Mouse (Mus musculus): ENCODE measurements around the gene Amotl2.

The Amotl2 gene

DNA sequence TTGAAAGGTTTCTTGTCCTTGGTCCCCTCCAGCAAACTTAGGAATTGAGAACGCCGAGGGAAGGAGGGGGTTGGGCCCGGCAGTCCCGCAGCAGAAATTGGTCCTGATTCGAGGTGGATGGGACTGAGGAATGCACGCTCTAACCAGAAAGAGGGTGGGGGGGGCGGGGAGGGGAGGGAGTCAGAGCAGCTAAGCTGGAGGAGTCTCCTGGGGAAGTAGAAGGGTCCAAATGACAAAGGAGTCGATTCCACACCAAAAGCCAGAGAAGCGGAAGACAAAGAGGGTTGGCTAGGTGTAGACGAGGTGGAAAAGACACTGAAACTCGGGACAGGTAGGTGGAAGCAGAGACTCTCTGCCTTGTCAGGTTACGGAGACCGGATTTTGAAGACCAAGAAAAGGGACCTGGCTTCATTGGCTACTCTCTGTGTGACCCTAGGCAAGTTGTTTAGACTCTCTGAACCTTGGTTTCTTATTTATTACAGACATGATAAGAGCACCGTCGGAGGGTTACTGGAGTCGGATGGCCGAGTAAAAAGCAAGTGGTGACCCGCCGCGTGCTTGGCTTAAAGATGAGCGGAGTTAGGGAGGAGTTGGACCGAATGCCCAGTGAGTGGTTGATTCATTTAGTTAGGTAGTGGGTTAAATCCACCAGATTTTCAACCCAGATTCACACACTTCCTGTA is at the start of gene Amotl2:
TSS of gene Amotl2 (plus strand) at position 192 of the 683 bp plus-strand sequence.
- no peak for DNase-seq

DNA sequence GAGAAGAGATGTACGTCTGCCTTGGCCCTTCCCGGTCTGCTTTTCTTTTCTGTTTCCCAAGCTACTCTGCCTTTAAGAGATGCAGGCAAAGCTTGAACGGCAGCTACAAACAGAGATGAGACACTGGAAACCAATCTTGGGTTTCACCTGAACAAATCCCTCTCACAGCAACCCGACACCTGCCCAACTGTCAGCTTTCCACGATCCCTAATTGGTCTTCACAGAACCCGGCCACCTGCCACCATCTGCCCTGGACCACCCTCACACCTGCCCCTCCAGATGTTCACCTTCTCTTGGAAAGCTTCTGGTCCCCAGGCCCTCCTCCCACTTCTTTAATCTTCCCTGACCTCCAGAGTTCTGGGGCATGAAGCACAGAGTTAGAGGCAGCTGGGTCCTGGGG is 48.4 kb upstream of the Amotl2 start:
- DNase-seq, result no peak

DNA sequence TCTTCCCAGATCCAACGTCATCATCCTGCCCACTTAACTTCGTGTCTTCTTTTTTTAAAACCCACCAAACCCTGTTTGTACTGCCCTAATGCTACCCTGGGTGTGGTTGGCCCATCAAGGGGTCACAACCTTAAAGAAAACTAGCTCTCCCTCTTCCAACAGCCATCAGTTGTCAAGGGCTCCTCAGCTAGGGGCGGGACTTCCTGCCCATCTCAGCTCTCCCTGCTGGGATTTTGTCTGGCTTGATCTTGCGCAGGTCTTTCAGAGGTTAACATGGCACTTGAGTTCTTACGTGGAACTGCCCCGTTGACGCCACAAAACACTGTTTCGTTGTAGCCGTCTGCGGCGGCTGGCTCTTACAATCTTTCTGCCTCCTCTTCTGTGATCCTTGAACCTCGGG is 47.6 kb upstream of the Amotl2 start:
- DNase-seq, result no peak

DNA sequence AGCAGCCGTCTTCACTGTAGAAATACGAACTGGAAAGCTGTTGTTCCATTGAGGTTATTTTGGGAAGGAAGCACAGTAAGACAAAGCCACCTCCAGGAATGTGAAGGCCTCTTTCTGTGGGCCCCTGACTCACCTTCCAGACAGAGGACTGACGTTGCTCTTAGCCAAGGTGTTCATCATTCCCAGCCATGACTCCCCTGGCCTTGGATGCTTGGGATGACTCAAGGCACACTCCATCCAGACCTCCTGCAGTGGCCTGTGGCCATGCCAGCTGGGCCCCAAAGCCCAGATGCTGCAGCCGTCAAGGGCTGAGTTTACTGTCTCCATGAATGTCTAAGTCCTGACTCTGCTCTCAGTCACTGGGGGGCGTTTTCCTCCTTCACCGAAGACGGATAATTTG is 43.1 kb upstream of the Amotl2 start:
- no peak for DNase-seq

DNA sequence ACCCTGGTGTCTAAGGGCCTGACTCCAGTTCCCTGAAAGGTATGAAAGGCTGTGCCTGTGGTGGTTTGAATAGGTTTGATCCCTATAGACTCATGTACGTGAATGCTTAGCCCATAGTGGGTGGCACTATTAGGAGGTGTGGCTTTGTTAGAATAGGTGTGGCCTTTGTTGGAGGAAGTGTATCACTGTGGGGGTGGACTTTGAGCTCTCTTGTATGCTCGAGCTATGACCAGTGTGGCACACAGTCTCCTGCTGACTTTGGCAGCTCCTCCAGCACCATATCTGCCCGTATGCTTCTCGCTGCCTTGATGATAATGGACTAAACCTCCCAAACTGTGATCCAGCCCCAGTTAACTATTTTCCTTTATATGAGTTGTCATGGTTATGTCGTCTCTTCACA is 40.5 kb upstream of the Amotl2 start:
- DNase-seq, result no peak

DNA sequence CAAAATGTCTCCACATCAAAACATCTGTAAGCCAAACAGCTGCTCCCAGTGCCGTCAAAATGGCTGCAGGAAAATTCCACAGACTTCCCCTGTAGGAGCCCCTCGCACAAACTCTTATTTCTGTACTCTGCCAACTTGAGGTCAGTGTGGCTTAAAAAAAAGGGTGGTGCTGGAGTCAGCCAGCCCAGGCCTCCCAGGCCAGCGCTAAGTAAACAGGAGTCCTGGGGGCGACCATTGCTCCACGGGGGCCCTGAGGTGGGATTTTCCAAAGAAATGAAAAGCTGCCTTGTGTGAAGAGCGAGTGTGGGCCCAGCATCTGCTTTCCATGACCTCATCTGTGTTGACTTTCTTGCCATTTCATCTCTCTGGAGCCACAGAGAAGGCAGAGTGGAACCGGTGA is 35.0 kb upstream of the Amotl2 start:
- DNase-seq, result no peak

GRCm38 (mm10) chr9:102687943-102688342 is 28.5 kb upstream of the Amotl2 start:
- peak; percentile 44 for DNase-seq

- DNase-seq, result peak; percentile 21
Measured at GRCm38 (mm10) chr9:102689406-102689939, 27.0 kb upstream of the Amotl2 start.

GRCm38 (mm10) chr9:102689940-102690642 is 26.4 kb upstream of the Amotl2 start:
- DNase-seq, result peak; percentile 42

GRCm38 (mm10) chr9:102690891-102691290 is 25.6 kb upstream of the Amotl2 start:
- no peak for DNase-seq

DNA sequence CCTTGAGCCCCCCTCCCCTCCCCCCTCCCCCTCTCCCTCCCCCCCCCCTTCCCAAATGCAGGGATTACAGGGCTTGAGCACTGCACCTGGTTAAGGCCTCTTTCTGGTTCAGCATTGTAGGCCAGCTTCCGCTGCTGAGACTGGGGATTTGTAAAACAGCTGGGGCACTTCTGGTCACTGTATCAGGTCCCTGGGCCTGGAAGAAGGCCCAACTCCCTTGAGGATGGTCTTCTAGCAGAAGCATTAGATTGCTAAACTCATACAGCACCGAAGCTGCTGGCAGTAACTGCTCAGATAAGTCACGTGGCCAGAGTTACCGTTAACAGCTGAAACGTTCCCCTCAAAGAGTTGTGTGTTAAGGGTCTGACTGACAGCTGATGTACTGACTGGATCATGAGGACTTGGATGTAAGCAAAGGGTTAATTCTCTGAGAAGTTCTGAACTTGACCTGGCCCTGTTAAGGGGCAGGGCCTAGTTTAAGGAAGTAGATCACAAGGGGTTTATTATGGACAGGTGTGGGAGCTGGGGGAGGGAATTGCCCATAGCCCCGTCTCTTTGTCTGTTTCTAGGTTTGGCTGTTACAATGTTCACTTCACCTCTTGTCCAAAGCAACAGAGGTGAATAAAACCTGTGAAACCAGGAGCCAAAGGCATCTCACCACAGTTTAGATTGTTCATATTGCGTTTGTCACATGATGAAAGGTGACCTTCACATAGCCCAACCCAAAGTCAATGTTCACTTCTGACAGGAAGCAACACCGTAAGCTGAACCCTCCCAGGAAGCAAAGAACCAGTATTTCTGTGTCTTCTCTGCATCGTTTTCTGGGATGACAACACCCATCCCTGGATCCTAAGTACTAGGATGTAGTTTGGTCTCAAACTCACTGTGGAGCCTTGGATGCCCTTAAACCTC is 23.7 kb upstream of the Amotl2 start:
- DNase-seq, result peak; percentile 21

DNA sequence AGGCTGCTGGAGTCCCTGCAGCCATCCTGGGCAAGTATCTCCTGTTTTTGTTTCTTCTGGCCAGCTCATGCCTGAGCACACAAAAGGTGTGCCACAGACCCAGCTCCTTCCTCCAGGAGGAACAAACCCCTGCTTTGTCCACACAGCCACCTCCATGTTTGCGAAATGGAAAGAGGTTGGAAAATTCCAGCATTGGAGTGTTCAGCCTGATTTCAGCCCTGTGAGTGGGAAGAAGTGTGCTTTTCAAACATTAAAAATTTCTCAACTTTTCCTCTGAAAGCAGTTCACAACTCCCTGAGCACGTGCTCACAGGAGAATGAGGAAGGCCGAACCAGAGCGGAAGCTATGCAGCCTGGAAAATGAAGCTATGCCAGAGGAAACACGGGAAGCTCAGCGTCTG is 15.4 kb upstream of the Amotl2 start:
- DNase-seq, result peak; percentile 20

DNA sequence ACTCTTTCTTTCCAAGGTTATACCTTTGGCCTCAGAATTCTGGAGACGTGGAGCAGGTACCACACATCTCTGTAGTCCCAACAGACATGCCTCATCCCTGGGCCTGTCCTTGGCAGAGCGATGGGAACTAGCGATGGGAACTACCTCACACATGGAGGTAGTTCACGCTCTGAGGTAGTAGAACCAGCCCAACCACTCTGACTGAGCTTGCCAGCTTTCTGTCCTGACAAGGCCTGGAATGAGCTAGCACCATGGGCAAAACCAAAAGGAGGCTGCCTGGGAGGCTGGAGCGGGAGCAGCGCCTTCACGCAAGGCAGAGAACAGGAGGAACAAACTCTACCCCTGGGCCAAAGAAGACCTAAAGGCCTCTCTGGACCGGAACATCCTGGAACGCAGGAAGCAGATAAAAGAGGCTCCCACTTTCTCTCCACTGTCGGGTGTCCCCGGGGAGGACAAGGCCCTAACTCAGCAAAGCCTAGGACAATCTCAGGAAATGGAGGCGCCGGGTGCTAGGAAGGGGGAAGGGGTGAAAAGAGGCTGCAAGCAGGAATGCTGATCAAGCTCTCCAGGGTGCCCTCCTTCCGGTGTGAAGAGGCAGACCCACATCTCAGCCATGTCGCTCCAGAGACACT is 6.9 kb upstream of the Amotl2 start:
- DNase-seq, result peak; percentile 49

DNA sequence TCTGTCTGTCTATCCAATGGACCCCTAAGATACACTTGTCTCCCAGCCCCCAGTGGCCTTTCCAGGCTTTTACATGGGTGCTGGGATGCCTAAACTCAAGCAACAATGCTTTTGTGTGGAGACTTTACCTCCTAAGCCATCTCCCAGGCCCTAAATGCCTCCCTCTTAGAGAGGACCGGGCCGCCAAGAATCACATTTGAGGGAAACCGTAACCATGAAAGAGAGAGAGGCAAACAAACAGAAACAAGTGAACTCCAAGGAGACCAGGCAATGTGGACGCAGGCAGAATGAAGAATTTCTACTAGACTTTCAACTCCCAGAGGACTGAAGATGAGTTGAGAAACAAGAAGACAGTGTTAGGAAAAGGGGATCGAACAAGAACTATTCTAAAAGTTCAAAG is 6.0 kb upstream of the Amotl2 start:
- DNase-seq, result no peak

- peak; percentile 74 for DNase-seq
Measured at GRCm38 (mm10) chr9:102713797-102714196, 2.7 kb upstream of the Amotl2 start.

GRCm38 (mm10) chr9:102714893-102715505 is 1.5 kb upstream of the Amotl2 start:
- peak; percentile 58 for DNase-seq

- no peak for DNase-seq
Measured at GRCm38 (mm10) chr9:102715506-102715900, 969 bp upstream of the Amotl2 start.

GRCm38 (mm10) chr9:102717164-102717885 is 853 bp downstream of the Amotl2 start:
- DNase-seq, result peak; percentile 93

DNA sequence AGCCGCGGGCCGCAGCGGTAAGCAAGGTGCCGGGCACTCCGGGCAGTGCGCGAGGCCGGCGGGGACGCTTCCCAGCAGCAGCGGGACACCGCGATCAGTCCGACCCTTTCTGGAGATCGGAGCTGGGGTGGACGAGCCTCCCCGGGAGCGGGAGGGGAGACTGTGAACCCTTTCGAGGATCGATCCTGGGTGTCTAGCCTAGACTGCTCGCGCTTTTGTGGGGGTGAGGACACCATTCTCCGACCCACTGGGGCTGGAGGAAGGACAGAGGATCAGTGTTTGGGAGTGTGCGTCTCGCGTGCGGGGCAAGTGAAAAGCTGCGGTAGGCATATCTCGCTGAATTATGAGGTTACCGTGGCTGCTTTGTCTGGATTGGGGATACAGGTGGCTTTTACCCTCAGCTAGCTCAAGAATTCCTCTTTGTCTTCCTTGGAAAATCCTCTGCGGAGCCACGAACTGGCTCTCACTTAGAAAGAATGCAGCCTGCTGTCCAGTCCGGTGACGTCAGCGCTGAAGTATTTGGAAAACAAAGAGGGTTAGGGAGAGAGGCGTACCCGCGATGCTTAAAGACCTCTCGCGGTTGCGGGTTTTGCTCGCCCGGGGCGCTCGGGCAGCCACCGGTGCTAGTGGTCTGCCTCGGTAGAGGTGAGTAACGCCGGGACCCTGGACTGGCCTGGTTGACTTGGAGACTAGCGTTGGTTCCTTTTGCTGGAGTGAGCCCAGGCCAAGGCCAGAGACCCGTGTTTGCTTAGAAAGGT is 1.6 kb downstream of the Amotl2 start:
- peak; percentile 93 for DNase-seq

GRCm38 (mm10) chr9:102718676-102719075 is 2.2 kb downstream of the Amotl2 start:
- DNase-seq, result peak; percentile 35

DNA sequence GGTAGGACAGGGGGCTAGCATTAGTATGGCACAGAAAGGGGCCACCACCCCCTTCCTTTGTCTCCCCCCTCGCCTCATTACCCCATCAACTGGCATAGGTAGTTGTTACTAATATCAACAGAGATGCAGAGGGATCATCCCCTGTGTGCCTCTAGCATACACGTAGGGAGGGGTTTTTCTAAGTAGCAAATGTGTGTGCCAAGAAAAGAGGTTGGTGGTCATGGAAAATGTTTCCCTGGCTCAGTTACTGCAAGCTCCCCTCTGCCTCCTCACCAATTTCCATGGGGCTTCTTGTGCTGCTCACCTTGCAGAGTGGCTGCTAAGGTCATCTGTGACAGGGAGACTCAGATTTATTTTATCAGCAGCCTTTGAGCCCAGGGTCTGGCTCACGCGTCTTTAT is 2.6 kb downstream of the Amotl2 start:
- DNase-seq, result no peak

All from lung, postnatal 14 days (tissue).